Mouse (Mus musculus) brain, embryonic 14.5 days (tissue): ENCODE results near the gene Gm12569. TPM values are rescaled to one million over a fixed set of nuclear protein-coding genes. Genes with fewer than 3 reads are reported as not detected.

Experiments
- DNase-seq: peaks from one replicate; pipeline ENCODE4 v3.0.0-alpha.2; 2011; ENCODE audit warnings: low read depth
- CTCF ChIP-seq: fragments of 200-500 bp; IDR thresholded peaks from 2 replicates; pipeline ENCODE4 v1.5.1; 2012; ENCODE audit warnings: inconsistent platforms, mild to moderate bottlenecking, moderate library complexity, borderline replicate concordance; ENCODE audit not compliant: insufficient read depth, insufficient read length; ENCODE audit errors: extremely low read depth
- POLR2A ChIP-seq: fragments of 200-500 bp; IDR thresholded peaks from 2 replicates; pipeline ENCODE4 v1.6.1; 2012; ENCODE audit warnings: mild to moderate bottlenecking, inconsistent platforms, borderline replicate concordance; ENCODE audit not compliant: poor library complexity, insufficient read depth, insufficient read length, severe bottlenecking; ENCODE audit errors: extremely low read depth
- polyA plus RNA-seq: library from polyadenylated mRNA; depleted of rRNA; stranded (reverse); fragments of >200 nt; gene quantifications from 2 replicates; pipeline ENCODE4 v1.2.3, GENCODE M21; 2012; rRNA removed

Gene Gm12569
- polyA plus RNA-seq, 1 experiment: not detected

DNA sequence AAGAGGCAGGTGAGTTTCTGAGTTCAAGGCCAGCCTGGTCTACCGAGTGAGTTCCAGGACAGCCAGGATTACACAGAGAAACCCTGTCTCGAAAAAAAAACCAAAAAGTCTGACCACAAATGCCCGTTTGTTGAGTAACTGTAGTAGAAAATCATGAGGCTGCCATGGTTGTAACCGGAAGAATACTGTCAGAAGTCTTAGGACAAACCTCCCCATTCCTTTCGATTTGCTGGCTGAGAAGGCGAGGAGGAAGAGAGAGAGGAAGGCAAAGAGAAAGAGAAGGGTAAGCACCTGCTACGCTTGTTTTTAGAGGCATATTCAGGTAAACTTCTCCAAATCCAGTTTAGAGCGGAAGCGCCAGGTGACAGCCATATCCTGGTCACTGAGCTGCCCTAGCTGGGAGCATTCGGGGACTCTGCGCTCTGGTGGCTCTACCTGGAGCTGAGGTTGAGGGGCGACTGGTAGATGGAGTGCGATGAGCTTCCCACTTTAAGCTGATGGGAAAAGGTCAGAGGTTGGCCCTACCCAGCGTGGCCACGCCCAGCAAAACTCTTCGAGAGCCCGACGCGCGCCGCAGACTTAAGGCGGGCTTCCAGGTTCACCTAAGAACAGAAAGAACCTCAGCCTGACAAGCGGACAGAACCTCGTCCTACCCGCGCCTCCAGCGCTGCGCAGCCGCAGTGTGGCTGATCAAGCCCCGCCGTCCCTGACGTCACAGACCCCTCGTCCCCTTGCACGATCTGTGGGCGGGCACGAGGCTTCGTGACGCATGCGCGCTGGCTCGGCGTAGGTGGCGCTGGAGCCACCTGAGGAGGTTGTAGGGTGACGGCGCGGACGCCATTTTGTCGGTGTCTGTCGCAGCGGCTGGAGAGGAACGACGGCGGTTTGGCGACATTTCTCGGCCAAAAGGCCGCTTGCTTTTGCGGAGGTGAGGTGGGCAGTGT, 42.3 kb downstream of the Gm12569 start, which contains the start of gene BC049762:
TSS of gene BC049762 (minus strand) at position 705 of the 944 bp plus-strand sequence.
- peak; percentile 99 for DNase-seq
- TF ChIP-seq POLR2A: peak; percentile 81; the same call in 1 of the 2 replicates
- 0 out of 2 replicates have a peak, but pooled peaks have one; percentile 6 for TF ChIP-seq CTCF

DNA sequence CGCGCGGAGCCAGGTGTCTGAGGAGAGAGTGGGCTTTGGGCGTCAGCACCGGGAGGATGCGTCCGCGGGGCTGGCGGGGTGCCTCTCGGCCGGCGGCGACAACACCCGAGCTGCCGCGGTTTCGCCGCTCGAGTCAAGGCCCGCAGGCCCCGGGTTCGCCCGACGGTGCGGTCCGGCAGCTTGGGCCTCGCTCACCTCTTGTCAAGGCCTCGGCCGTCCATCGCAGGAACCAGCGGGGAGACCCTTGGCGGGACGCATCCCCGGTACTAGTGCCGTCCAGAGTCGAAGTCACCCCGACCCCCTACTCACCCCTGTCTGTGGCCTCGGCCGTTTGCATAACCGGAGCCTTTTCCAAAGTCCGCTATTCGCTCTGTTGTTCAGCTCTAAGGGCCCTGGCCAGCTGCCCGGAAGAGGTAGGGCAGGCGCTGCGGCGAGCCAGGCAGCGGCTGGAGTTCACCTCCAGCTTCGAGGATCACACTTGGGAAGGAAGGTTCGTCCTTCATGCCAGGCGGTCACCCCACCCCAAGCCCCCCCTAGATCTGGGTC, 43.1 kb downstream of the Gm12569 start:
- TF ChIP-seq POLR2A (no peak), CTCF (no peak)
- DNase-seq: peak; percentile 71

GRCm38 (mm10) chr11:51264352-51264751, 44.1 kb downstream of the Gm12569 start:
- peak; percentile 36 for DNase-seq
- no peak for TF ChIP-seq POLR2A
- no peak for TF ChIP-seq CTCF

DNA sequence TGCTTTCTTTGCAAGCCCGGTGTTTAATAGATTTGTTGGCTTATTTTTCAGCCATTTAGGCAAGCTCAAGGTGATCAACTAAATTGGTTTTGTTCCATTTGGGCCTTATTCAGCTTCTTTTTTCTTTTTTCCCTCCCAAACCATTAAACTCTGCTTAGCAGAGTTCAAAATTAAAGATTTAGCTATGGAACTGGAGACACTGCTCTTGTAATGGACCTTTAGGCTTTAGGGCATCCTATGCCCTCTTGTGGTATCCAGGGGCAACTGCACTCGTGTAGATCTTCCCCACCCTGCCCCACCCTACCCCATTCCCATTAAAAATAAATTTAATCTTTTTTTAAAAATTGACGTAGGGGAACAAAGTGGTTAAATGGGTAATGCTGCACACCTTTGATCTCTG, 45.1 kb downstream of the Gm12569 start:
- DNase-seq: peak; percentile 50

DNA sequence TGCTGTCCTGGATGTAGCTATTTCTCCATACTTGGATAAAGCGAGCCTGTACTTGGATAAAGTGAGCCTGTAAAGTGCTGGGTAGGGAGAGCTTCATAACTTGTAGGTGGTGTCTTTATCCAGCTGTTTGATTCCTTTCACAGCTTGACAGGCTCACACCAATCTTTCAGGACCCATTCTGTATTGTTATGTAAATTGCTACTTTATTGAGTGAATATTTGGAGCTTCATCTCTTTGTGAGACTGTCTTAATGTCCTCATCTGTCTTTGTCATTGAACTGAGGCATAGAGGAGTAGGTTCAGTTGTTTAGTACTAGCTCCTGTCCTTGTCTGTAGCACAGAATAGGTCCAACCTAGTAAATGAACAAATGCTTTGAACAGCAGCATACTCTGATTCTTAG, 54.1 kb downstream of the Gm12569 start:
- no peak for TF ChIP-seq POLR2A
- TF ChIP-seq CTCF: no peak
- no peak for DNase-seq

More for the DNA sequence above, 45.1 kb downstream of the Gm12569 start:
- peak; percentile 63; the same call in 1 of the 2 replicates for TF ChIP-seq CTCF
- TF ChIP-seq POLR2A: no peak

Other genes with a start within 250 kb of the Gm12569 start
- gene Olfr1377, start 238.5 kb upstream of the Gm12569 start, polyA plus RNA-seq: not detected in 2 replicates
- not detected in 2 replicates for gene Olfr51, start 216.9 kb upstream of the Gm12569 start, polyA plus RNA-seq
- not detected in 2 replicates for gene Olfr54, start 206.2 kb upstream of the Gm12569 start, polyA plus RNA-seq
- not detected in 2 replicates for gene Olfr1375, start 172.4 kb upstream of the Gm12569 start, polyA plus RNA-seq
- 11.4 and 11.6 TPM in 2 replicates for gene Zfp354a, start 161.2 kb upstream of the Gm12569 start, polyA plus RNA-seq
- 155 and 168 TPM in 2 replicates for gene Clk4, start 41.3 kb downstream of the Gm12569 start, polyA plus RNA-seq
- gene BC049762, start 42.6 kb downstream of the Gm12569 start, polyA plus RNA-seq: 0.19 TPM in 2 replicates
- gene Col23a1, start 69.4 kb downstream of the Gm12569 start, polyA plus RNA-seq: 4.9 and 9.2 TPM in 2 replicates